Mouse (Mus musculus) hindbrain, embryonic 16.5 days (tissue): ENCODE results near the gene Fes. TPM values are rescaled to one million over a fixed set of nuclear protein-coding genes. Genes with fewer than 3 reads are reported as not detected.

ENCODE experiments used
- ATAC-seq: fragments of 200-750 bp; cut with Nextera tagmentation; 2 replicates; pipeline ENCODE4 v1.8.0; 2017; ENCODE audit warnings: moderate TSS enrichment, moderate library complexity
- H3K27ac ChIP-seq: fragments of 300-500 bp; sonication (generic); 2 replicates; pipeline ENCODE4 v1.5.1; 2014; ENCODE audit warnings: low read depth, mild to moderate bottlenecking, control low read depth, low read length, moderate library complexity
- H3K27me3 ChIP-seq: fragments of 300-500 bp; sonication (generic); replicated peaks from 2 replicates; pipeline ENCODE4 v1.6.1; 2014; ENCODE audit warnings: low read length; ENCODE audit not compliant: control insufficient read depth, insufficient read depth
- H3K36me3 ChIP-seq: fragments of 300-500 bp; sonication (generic); 2 replicates; pipeline ENCODE4 v1.6.1; 2014; ENCODE audit warnings: mild to moderate bottlenecking, low read length, moderate library complexity, mixed read lengths; ENCODE audit not compliant: control insufficient read depth, insufficient read depth
- H3K4me1 ChIP-seq: fragments of 300-500 bp; sonication (generic); 2 replicates; pipeline ENCODE4 v1.6.1; 2014; ENCODE audit warnings: low read depth, low read length; ENCODE audit not compliant: control insufficient read depth, insufficient read depth
- H3K4me2 ChIP-seq: fragments of 300-500 bp; sonication (generic); 2 replicates; pipeline ENCODE4 v1.6.1; 2014; ENCODE audit warnings: mild to moderate bottlenecking, low read length, control low read depth, moderate library complexity
- H3K4me3 ChIP-seq: fragments of 300-500 bp; sonication (generic); 2 replicates; pipeline ENCODE4 v1.5.1; 2014; ENCODE audit warnings: mild to moderate bottlenecking, low read length, control low read depth, moderate library complexity
- H3K9ac ChIP-seq: fragments of 300-500 bp; sonication (generic); 2 replicates; pipeline ENCODE4 v1.6.1; 2014; ENCODE audit warnings: low read depth, mild to moderate bottlenecking, control low read depth, low read length, moderate library complexity
- H3K9me3 ChIP-seq: fragments of 300-500 bp; sonication (generic); 2 replicates; pipeline ENCODE4 v1.6.1; 2014; ENCODE audit warnings: mild to moderate bottlenecking, low read length, moderate library complexity; ENCODE audit not compliant: control insufficient read depth
- WGBS: fragments of 180-500 bp; shearing (Covaris S2); extraction: QIAGEN DNeasy Blood & Tissue Kit; methylation state at CpG from one replicate; pipeline ENCODE4 v1.1.7; 2014; 5-methylcytosine and 5-hydroxymethylcytosine counted together
- polyA plus RNA-seq: library from polyadenylated mRNA; unstranded; fragments of >200 nt; fragmentation: Nextera tagmentation; extraction: Ambion mirVana; gene quantifications from 2 replicates; pipeline ENCODE4 v1.2.1, GENCODE M21; 2015

The Fes gene
- polyA plus RNA-seq, 1 experiment from 2014 or later = 3.8 TPM

DNA sequence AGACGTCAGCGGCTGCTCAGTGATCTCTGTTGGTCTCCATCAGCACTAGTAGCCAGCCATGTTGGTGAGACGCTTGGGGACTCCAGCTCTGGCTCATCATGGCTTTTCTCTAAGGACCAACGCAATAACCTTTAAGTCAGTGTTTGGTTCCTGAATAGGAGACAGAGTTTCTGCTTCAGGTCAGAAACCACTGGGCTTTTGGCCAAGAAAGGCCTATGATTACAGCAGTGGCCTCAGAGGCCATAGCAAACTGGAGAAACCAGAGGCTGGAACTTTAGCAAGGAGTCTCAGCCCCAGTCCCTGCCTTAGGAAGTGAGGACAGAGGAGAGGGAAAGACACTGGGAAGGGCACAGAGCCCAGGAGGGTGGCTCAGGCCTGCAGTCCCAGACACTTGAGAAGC is 32.8 kb upstream of the Fes start:
- H3K36me3 ChIP-seq = no peaks in the 10 kb centered on the region
- no peaks in the 10 kb centered on the region for H3K4me1 ChIP-seq
- WGBS = 79% methylated on average over 4 of the region's 4 CpGs
- no peak overlapping the region for H3K27ac ChIP-seq
- no peak overlapping the region for H3K4me3 ChIP-seq
- H3K9ac ChIP-seq = no peak overlapping the region
- no peaks in the 10 kb centered on the region for H3K27me3 ChIP-seq
- H3K4me2 ChIP-seq = no peak overlapping the region
- no peaks in the 10 kb centered on the region for H3K9me3 ChIP-seq
- ATAC-seq = no peak

- no peaks in the 10 kb centered on the region for H3K9me3 ChIP-seq
Measured at GRCm38 (mm10) chr7:80419278-80419677, 31.5 kb upstream of the Fes start.

GRCm38 (mm10) chr7:80418036-80418435 is 30.3 kb upstream of the Fes start:
- no peak for ATAC-seq
- Histone ChIP-seq H3K36me3 (no peaks in the 10 kb centered on the region), H3K9me3 (no peaks in the 10 kb centered on the region), H3K4me2 (no peak overlapping the region), H3K4me1 (no peaks in the 10 kb centered on the region), H3K27me3 (no peaks in the 10 kb centered on the region), H3K4me3 (no peak overlapping the region), H3K9ac (no peak overlapping the region), H3K27ac (no peak overlapping the region)
- WGBS = 73% methylated on average over 3 of the region's 3 CpGs

More at GRCm38 (mm10) chr7:80419278-80419677, 31.5 kb upstream of the Fes start:
- Histone ChIP-seq H3K9ac (no peak overlapping the region), H3K4me3 (no peak overlapping the region), H3K27me3 (no peaks in the 10 kb centered on the region), H3K4me1 (no peaks in the 10 kb centered on the region), H3K4me2 (no peak overlapping the region), H3K36me3 (no peaks in the 10 kb centered on the region), H3K27ac (no peak overlapping the region)
- WGBS = 71% methylated on average over 3 of the region's 3 CpGs
- ATAC-seq = no peak

- H3K9me3 ChIP-seq = no peaks in the 10 kb centered on the region
- no peaks in the 10 kb centered on the region for H3K4me1 ChIP-seq
- H3K4me2 ChIP-seq = no peak overlapping the region
- no peaks in the 10 kb centered on the region for H3K36me3 ChIP-seq
- no peak overlapping the region for H3K4me3 ChIP-seq
- H3K27ac ChIP-seq = no peak overlapping the region
- no peak overlapping the region for H3K9ac ChIP-seq
- ATAC-seq = no peak
- H3K27me3 ChIP-seq = no peaks in the 10 kb centered on the region
Measured at GRCm38 (mm10) chr7:80417601-80418000, 29.9 kb upstream of the Fes start.

GRCm38 (mm10) chr7:80416969-80417368 is 29.2 kb upstream of the Fes start:
- Histone ChIP-seq H3K36me3 (no peaks in the 10 kb centered on the region), H3K4me2 (no peak overlapping the region), H3K4me3 (no peak overlapping the region), H3K9ac (no peak overlapping the region), H3K27ac (no peak overlapping the region), H3K27me3 (no peaks in the 10 kb centered on the region), H3K4me1 (no peaks in the 10 kb centered on the region), H3K9me3 (no peaks in the 10 kb centered on the region)
- ATAC-seq = no peak
- 87% methylated on average over 7 of the region's 7 CpGs for WGBS

- no peak for ATAC-seq
- Histone ChIP-seq H3K4me1 (no peaks in the 10 kb centered on the region), H3K27ac (no peak overlapping the region), H3K4me2 (no peak overlapping the region), H3K4me3 (no peak overlapping the region), H3K36me3 (no peaks in the 10 kb centered on the region), H3K9ac (no peak overlapping the region), H3K9me3 (no peaks in the 10 kb centered on the region), H3K27me3 (no peaks in the 10 kb centered on the region)
- WGBS = 86% methylated on average over 7 of the region's 7 CpGs
Measured at GRCm38 (mm10) chr7:80414303-80414855, 26.6 kb upstream of the Fes start.

DNA sequence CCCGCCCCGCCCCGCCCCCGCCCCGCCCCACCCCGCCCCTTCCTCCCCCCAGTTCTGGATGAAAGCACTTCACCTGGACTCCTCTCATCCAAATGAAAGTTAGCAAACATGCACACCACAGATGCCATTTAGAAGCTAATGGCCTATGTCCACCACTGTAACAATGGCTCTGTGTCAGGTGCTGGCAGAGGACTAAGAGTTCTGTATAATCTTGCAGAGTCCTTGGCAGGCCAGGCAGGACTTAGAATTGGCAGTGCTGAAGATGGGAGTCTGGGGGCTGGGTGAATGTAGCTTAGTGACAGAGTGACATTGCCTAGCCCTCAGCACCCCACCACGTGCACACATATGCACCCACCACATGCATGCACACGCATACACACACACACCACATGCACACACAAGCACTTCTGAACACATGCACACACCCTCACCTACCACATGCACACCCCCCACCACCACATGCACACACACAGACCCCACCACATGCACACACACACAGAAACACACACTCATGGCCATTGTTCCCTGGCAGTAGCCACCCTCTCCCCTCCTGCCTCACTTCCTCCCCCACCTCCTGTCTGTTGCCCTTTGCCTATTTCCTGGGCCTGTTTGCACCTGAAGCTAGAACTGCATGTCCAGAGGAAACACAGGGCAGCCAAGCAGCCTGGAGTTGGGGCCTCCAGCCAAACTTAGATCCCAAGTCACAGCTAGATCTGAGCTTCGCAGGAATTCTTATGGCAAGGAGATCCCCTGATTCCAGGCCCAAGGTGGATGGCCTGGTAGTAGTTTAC is 26.0 kb upstream of the Fes start:
- 79% methylated on average over 9 of the region's 9 CpGs for WGBS
- Histone ChIP-seq H3K4me3 (no peak overlapping the region), H3K36me3 (no peaks in the 10 kb centered on the region), H3K4me2 (no peak overlapping the region), H3K9me3 (no peaks in the 10 kb centered on the region), H3K4me1 (no peaks in the 10 kb centered on the region), H3K9ac (no peak overlapping the region), H3K27ac (no peak overlapping the region), H3K27me3 (no peaks in the 10 kb centered on the region)
- ATAC-seq = peak; percentile 60; the same call in 1 of the 2 replicates

- H3K27ac ChIP-seq = no peak overlapping the region
- WGBS = 70% methylated on average over 5 of the region's 5 CpGs
- H3K9me3 ChIP-seq = no peaks in the 10 kb centered on the region
- H3K4me1 ChIP-seq = no peaks in the 10 kb centered on the region
- ATAC-seq = no peak
- H3K9ac ChIP-seq = no peak overlapping the region
- H3K4me2 ChIP-seq = no peak overlapping the region
- H3K36me3 ChIP-seq = no peaks in the 10 kb centered on the region
- H3K27me3 ChIP-seq = no peaks in the 10 kb centered on the region
- no peak overlapping the region for H3K4me3 ChIP-seq
Measured at GRCm38 (mm10) chr7:80412781-80413180, 25.0 kb upstream of the Fes start.

- H3K4me2 ChIP-seq = no peak overlapping the region
- 63% methylated on average over 10 of the region's 10 CpGs for WGBS
- H3K9ac ChIP-seq = no peak overlapping the region
- no peaks in the 10 kb centered on the region for H3K9me3 ChIP-seq
- H3K27ac ChIP-seq = no peak overlapping the region
- no peaks in the 10 kb centered on the region for H3K36me3 ChIP-seq
- no peak for ATAC-seq
- H3K27me3 ChIP-seq = no peaks in the 10 kb centered on the region
- no peak overlapping the region for H3K4me3 ChIP-seq
- no peaks in the 10 kb centered on the region for H3K4me1 ChIP-seq
Measured at GRCm38 (mm10) chr7:80412279-80412678, 24.5 kb upstream of the Fes start.
